Mouse (Mus musculus) testis, adult 2 months (tissue): Measurements from ENCODE around the gene Gucd1.

ENCODE experiments used
- CTCF ChIP-seq: fragments of 200-500 bp; IDR thresholded peaks from 2 replicates; pipeline ENCODE4 v1.5.1; 2012; ENCODE audit warnings: low read depth, mild to moderate bottlenecking, inconsistent platforms, low read length, moderate library complexity; ENCODE audit not compliant: control insufficient read depth, insufficient read depth, insufficient replicate concordance
- POLR2A ChIP-seq: fragments of 200-500 bp; IDR thresholded peaks from 2 replicates; pipeline ENCODE4 v1.6.1; 2012; ENCODE audit warnings: low read depth, mild to moderate bottlenecking, inconsistent platforms, low read length, moderate library complexity; ENCODE audit not compliant: control insufficient read depth

- TF ChIP-seq POLR2A: no peak
- TF ChIP-seq CTCF: no peak
These were observed 44.8 kb upstream of the Gucd1 start for GRCm38 (mm10) chr10:75562596-75562995.
